Mouse (Mus musculus) embryonic fibroblast, embryonic 13.5 days (primary cell): ENCODE measurements around the gene Trim3.

Experiments
- CTCF ChIP-seq: IDR thresholded peaks from 2 replicates; pipeline ENCODE4 v1.5.1; 2011; ENCODE audit warnings: mild to moderate bottlenecking, control low read depth, low read length, moderate library complexity, borderline replicate concordance; ENCODE audit not compliant: insufficient read depth
- POLR2A ChIP-seq: IDR thresholded peaks from 2 replicates; pipeline ENCODE4 v1.6.1; 2011; ENCODE audit warnings: low read depth, mild to moderate bottlenecking, control low read depth, low read length, moderate library complexity

GRCm38 (mm10) chr7:105581094-105581703 is 52.2 kb downstream of the Trim3 start, which contains the start of gene Apbb1:
- TF ChIP-seq POLR2A: peak; percentile 57
- TF ChIP-seq CTCF: no peak
